Mouse (Mus musculus) ovary, postnatal 14 days (tissue): ENCODE data around the gene Klhl11.

Source experiments
- DNase-seq: peaks from one replicate; pipeline ENCODE4 v3.0.0; 2022; ENCODE audit warnings: low spot score

The Klhl11 gene

GRCm38 (mm10) chr11:100413541-100413940 is 59.0 kb downstream of the Klhl11 start:
- no peak for DNase-seq
